Mouse (Mus musculus) adrenal gland, postnatal 10 days (tissue): ENCODE measurements around the gene Sec11a. TPM values are rescaled to one million over a fixed set of nuclear protein-coding genes. Genes with fewer than 3 reads are reported as not detected.

Experiments
- DNase-seq: peaks from one replicate; pipeline ENCODE4 v3.0.0; 2021; ENCODE audit warnings: mixed read lengths
- total RNA-seq, 2 experiments: library from RNA; stranded (reverse); gene quantifications; 2 replicates each; pipeline ENCODE4 v1.2.3; 2021

Gene Sec11a
- total RNA-seq, 2 experiments from 2014 or later, result 113 to 124 TPM

DNA sequence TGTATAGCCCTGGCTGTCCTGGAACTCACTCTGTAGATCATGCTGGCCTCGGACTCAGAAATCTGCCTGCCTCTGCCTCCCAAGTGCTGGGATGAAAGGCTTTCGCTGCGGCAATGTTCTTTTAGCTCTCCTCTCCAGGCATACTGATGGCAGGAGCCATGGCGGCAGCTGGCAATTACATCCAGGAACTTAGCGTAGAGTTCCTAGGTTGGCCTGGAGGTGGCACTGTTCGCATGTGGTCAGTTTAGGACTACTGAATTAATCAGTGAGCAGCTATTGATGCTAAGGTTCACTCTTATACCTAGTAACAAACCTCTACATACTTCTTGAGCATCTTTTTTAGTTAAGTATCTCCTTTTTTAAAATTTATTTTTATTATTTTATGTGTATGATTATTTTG lies 90.4 kb downstream of the Sec11a start:
- DNase-seq, result peak; percentile 88

DNA sequence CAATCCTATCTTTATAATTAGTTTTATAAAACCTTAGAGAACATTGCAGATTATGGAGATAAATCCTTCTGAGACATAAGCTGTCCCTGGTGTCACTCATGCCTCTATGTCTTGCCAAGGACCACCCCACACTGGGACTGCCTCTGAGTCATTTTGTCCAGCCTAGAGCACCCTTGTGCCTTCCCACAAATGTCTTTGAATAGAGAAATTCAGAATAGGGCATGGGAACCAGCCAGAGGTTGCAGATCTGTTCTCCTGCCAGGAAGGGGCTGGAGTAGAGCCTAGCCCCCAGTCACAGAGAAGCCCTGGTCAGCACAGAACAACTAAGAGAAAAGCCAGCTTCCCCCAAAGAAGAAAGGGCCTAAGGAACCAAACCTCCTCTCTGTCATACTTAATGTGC lies 92.3 kb downstream of the Sec11a start:
- no peak for DNase-seq

Other genes starting within 250 kb of the Sec11a start
- 10 to 100 TPM; 76.2 to 86.8 TPM for gene Iqgap1, start 121.8 kb downstream of the Sec11a start, total RNA-seq
- gene Zscan2, start 86.9 kb downstream of the Sec11a start, total RNA-seq, result 1 to 10 TPM; 6.5 to 6.8 TPM
- 10 to 100 TPM; 24.9 to 27.1 TPM for gene Wdr73, start 46.5 kb downstream of the Sec11a start, total RNA-seq
- 1 to 10 TPM; 4.0 to 4.7 TPM for gene Nmb, start 42.7 kb downstream of the Sec11a start, total RNA-seq
- 10 to 100 TPM; 26.2 to 29.3 TPM for gene Zfp592, start 45.9 kb upstream of the Sec11a start, total RNA-seq
- 10 to 100 TPM in 1 of 2 experiments, 1 to 10 TPM in 1; 3.1 to 12.0 TPM for gene Alpk3, start 109.8 kb upstream of the Sec11a start, total RNA-seq
- gene Slc28a1, start 167.0 kb upstream of the Sec11a start, total RNA-seq, result under 1 TPM; 0.58 to 0.66 TPM